Mouse (Mus musculus): ENCODE measurements around the gene Rnf40.

GRCm38 (mm10) chr7:127602903-127603302 is 14.3 kb downstream of the Rnf40 start:
- TF ChIP-seq CTCF (IDR thresholded peaks at IDR 0.05; ENCODE audit: low read depth, low read length) (no peak), GATA1 (IDR thresholded peaks at IDR 0.05; ENCODE audit: borderline replicate concordance, low read length) (no peak)
